Mouse (Mus musculus) liver, embryonic 12.5 days (tissue): ENCODE data around the gene Efcab12. TPM values are rescaled to one million over a fixed set of nuclear protein-coding genes. Genes with fewer than 3 reads are reported as not detected.
A peak's percentile ranks its signal among the peaks of the same experiment; 100 is the strongest.

Experiments used
- ATAC-seq: fragments of 200-750 bp; cut with Nextera tagmentation; 2 replicates; pipeline ENCODE4 v1.8.0; 2017; ENCODE audit warnings: moderate number of reproducible peaks, mild to moderate bottlenecking, moderate library complexity
- H3K27ac ChIP-seq: fragments of 300-500 bp; sonication (generic); 2 replicates; pipeline ENCODE4 v1.5.1; 2016; ENCODE audit warnings: mild to moderate bottlenecking
- H3K27me3 ChIP-seq: fragments of 300-500 bp; sonication (generic); replicated peaks from 2 replicates; pipeline ENCODE4 v1.6.1; 2016; ENCODE audit warnings: mild to moderate bottlenecking, moderate library complexity
- H3K36me3 ChIP-seq: fragments of 300-500 bp; sonication (generic); 2 replicates; pipeline ENCODE4 v1.6.1; 2016; ENCODE audit warnings: mild to moderate bottlenecking, moderate library complexity
- H3K4me1 ChIP-seq: fragments of 300-500 bp; sonication (generic); 2 replicates; pipeline ENCODE4 v1.6.1; 2016
- H3K4me2 ChIP-seq: fragments of 300-500 bp; sonication (generic); 2 replicates; pipeline ENCODE4 v1.6.1; 2016; ENCODE audit warnings: mild to moderate bottlenecking, moderate library complexity
- H3K4me3 ChIP-seq: fragments of 300-500 bp; sonication (generic); 2 replicates; pipeline ENCODE4 v1.5.1; 2016; ENCODE audit warnings: mild to moderate bottlenecking, moderate library complexity
- H3K9ac ChIP-seq: fragments of 300-500 bp; sonication (generic); 2 replicates; pipeline ENCODE4 v1.6.1; 2016; ENCODE audit warnings: mild to moderate bottlenecking, moderate library complexity
- H3K9me3 ChIP-seq: fragments of 300-500 bp; sonication (generic); replicated peaks from 2 replicates; pipeline ENCODE4 v1.6.1; 2016; ENCODE audit warnings: mild to moderate bottlenecking, moderate library complexity
- WGBS: fragments of 180-500 bp; shearing (Covaris S2); methylation state at CpG from one replicate; pipeline ENCODE4 v1.1.7; 2016; ENCODE audit not compliant: insufficient replicate concordance; 5-methylcytosine and 5-hydroxymethylcytosine counted together
- polyA plus RNA-seq: library from polyadenylated mRNA; unstranded; fragments of >200 nt; fragmentation: Nextera tagmentation; extraction: Ambion mirVana; gene quantifications from 2 replicates; pipeline ENCODE4 v1.2.1, GENCODE M21; 2016

The Efcab12 gene
- polyA plus RNA-seq, 1 experiment from 2014 or later: 0.26 TPM

DNA sequence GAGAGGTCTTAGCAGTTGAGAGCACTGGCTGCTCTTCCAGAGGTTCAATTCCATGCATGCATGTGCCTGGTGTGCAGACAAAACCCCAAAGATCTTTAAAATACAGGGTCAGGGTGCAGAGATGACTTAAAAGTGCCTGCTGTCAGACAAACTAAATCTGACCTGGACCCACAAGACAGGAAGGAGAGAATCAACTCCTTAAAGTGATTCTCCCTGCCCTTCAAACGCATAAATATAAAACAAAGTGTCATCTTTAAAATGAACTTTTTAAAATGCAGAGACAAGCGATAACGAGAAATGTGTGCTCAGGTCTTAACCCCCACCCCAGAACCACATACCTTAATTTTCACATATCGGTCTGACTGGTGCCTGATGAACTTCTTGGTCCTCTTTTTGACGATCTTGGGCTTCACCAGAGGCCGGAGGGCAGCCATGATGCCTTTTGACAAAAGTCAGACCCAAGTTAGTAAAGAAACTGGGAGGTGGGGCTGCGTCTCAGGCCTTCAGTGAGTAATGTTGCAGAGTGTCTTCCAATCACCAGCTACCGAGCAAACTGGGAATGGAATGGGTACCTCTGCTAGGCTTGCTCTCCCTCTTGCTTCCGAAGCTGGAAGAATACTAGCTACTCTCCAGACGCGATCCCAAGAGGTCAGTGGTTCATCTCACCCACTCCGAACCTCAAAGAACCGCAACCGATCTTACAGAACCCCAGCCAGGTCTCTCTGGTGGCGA is 30.6 kb downstream of the Efcab12 start:
- WGBS: 2% methylated on average over 15 of the region's 15 CpGs
- H3K27ac ChIP-seq: peak overlapping the region; percentile 87
- peak overlapping the region; percentile 91 for H3K4me2 ChIP-seq

DNA sequence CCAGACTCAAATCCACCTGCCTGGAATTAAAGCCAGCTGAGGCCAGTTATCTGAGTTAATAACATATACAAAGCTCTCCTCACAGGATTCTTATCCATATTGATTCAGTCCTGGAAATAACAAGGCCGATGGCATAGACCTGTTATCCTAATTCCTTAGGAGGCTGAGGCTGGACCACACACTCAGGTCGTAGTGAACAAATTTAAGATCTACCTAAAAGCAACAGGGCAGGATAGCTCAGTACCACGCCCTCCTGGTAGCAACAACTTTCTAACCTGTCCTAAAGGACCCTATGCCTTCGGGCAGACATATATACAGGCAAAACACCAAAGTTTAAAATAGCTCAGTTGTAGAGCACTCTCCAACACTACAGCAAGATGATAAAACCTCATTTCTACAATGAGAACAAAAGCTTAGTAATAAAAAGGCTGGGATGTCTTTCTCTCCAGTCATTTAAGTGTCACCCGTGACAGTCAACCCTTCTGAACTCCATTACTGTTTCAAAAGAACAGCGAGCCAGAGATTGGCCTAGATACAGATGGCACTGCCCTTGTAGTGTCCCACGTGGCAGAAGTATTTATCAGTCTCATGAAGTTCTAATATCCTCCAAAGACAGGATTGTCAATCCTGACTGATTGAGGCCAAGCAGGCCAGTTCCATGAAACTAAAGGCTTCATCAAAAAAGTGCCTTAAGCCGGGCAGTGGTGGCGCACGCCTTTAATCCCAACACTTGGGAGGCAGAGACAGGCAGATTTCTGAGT is 33.6 kb downstream of the Efcab12 start:
- no peak overlapping the region for H3K4me3 ChIP-seq
- H3K27me3 ChIP-seq: no peaks in the 10 kb centered on the region
- 50% methylated on average over 10 of the region's 10 CpGs for WGBS
- H3K36me3 ChIP-seq: peaks cover 80% of the 10 kb centered on the region
- H3K4me1 ChIP-seq: peaks cover 35% of the 10 kb centered on the region
- no peak overlapping the region for H3K4me2 ChIP-seq
- no peaks in the 10 kb centered on the region for H3K9me3 ChIP-seq
- no peak overlapping the region for H3K9ac ChIP-seq
- ATAC-seq: no peak
- no peak overlapping the region for H3K27ac ChIP-seq

More for the DNA sequence above, 30.6 kb downstream of the Efcab12 start:
- H3K4me3 ChIP-seq: peak overlapping the region; percentile 87
- H3K36me3 ChIP-seq: peaks cover 51% of the 10 kb centered on the region
- peak overlapping the region; percentile 93 for H3K9ac ChIP-seq
- no peak for ATAC-seq
- no peaks in the 10 kb centered on the region for H3K27me3 ChIP-seq
- peaks cover 38% of the 10 kb centered on the region for H3K4me1 ChIP-seq
- no peaks in the 10 kb centered on the region for H3K9me3 ChIP-seq

DNA sequence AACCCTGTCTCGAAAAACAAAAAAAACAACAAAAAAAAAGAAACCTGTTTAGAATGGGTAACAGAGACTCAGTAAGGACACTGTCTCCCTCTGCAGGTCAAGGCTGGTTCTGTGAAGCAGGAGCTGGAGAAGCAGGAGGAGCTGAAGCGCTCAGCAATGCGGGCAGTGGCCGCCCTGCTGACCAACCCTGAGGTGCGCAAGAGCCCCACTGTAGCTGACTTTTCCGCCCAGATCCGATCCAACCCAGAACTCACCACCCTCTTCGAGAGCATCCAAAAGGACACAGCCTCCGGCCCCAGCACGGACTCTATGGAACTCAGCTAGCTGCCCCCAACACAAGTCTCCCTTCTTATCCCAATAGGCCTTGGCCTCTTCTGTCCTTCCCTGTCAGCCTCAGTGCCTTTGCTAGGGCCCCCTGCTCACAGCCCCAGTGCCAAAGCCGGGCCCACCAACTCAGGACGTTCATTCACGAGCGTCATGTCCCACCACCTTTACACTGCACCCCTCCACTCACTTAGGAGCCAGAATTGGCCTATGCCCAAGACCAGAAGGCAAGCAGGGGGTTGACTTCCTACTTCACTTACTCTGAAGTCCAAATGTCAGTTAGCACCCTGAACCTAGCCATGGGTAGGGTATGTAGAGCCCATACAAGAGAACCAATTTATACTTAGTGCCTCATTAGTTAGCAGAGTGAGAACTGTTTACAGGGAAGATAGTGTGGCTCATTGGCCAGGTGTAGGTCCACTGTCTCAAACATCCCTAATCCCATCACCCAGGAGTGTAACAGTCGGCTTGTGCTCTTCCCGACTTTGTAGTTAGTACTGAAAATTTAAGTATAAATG is 34.5 kb downstream of the Efcab12 start:
- H3K4me2 ChIP-seq: no peak overlapping the region
- H3K9me3 ChIP-seq: no peaks in the 10 kb centered on the region
- peak overlapping the region; percentile 66 for H3K27ac ChIP-seq
- no peak overlapping the region for H3K4me3 ChIP-seq
- ATAC-seq: peak; percentile 39
- 51% methylated on average over 16 of the region's 16 CpGs for WGBS
- H3K4me1 ChIP-seq: peaks cover 28% of the 10 kb centered on the region
- no peak overlapping the region for H3K9ac ChIP-seq
- no peaks in the 10 kb centered on the region for H3K27me3 ChIP-seq
- peaks cover 88% of the 10 kb centered on the region for H3K36me3 ChIP-seq

GRCm38 (mm10) chr6:115801811-115802210 is 36.4 kb downstream of the Efcab12 start:
- no peak for ATAC-seq
- H3K27me3 ChIP-seq: no peaks in the 10 kb centered on the region
- 89% methylated on average over 3 of the region's 3 CpGs for WGBS

DNA sequence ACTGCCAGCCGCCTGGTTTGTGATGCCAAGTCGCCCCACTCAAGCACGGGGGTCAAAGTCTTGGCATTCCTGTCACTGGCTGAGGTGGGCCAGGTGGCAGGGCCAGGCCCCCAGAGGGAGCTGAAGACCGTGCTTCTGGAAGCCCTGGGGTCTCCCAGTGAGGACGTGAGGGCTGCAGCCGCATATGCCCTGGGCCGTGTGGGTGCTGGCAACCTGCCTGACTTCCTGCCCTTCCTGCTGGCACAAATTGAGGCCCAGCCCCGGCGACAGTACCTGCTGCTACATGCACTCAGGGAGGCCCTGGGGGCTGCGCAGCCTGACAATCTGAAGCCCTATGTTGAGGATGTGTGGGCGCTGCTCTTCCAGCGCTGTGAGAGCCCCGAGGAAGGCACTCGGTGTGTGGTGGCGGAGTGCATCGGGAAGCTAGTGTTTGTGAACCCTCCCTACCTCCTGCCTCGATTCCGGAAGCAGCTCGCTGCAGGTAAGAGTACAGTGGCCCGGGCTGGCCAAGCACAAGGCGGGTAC is 45.5 kb downstream of the Efcab12 start:
- peak; percentile 42; the same call in 1 of the 2 replicates for ATAC-seq
- no peaks in the 10 kb centered on the region for H3K4me1 ChIP-seq
- no peak overlapping the region for H3K9ac ChIP-seq
- H3K4me2 ChIP-seq: no peak overlapping the region
- H3K36me3 ChIP-seq: peaks cover 91% of the 10 kb centered on the region
- H3K4me3 ChIP-seq: no peak overlapping the region
- H3K27me3 ChIP-seq: no peaks in the 10 kb centered on the region
- H3K9me3 ChIP-seq: no peaks in the 10 kb centered on the region
- 85% methylated on average over 21 of the region's 21 CpGs for WGBS
- no peak overlapping the region for H3K27ac ChIP-seq

More at GRCm38 (mm10) chr6:115801811-115802210, 36.4 kb downstream of the Efcab12 start:
- peaks cover 98% of the 10 kb centered on the region for H3K36me3 ChIP-seq
- H3K4me2 ChIP-seq: no peak overlapping the region
- no peak overlapping the region for H3K27ac ChIP-seq
- no peaks in the 10 kb centered on the region for H3K9me3 ChIP-seq
- H3K9ac ChIP-seq: no peak overlapping the region
- no peak overlapping the region for H3K4me3 ChIP-seq
- peaks cover 21% of the 10 kb centered on the region for H3K4me1 ChIP-seq

- 83% methylated on average over 34 of the region's 34 CpGs for WGBS
- Histone ChIP-seq H3K27me3 (no peaks in the 10 kb centered on the region), H3K9ac (no peak overlapping the region), H3K4me3 (no peak overlapping the region), H3K4me2 (no peak overlapping the region), H3K27ac (no peak overlapping the region), H3K9me3 (no peaks in the 10 kb centered on the region), H3K36me3 (peaks cover 90% of the 10 kb centered on the region), H3K4me1 (no peaks in the 10 kb centered on the region)
- no peak for ATAC-seq
Observed at GRCm38 (mm10) chr6:115791842-115792686, 46.1 kb downstream of the Efcab12 start.

GRCm38 (mm10) chr6:115791016-115791415 is 47.2 kb downstream of the Efcab12 start:
- H3K4me2 ChIP-seq: no peak overlapping the region
- WGBS: 80% methylated on average over 10 of the region's 10 CpGs
- no peak for ATAC-seq
- H3K27me3 ChIP-seq: no peaks in the 10 kb centered on the region
- H3K9ac ChIP-seq: no peak overlapping the region
- H3K27ac ChIP-seq: no peak overlapping the region
- no peak overlapping the region for H3K4me3 ChIP-seq
- no peaks in the 10 kb centered on the region for H3K9me3 ChIP-seq
- no peaks in the 10 kb centered on the region for H3K4me1 ChIP-seq
- peaks cover 90% of the 10 kb centered on the region for H3K36me3 ChIP-seq

DNA sequence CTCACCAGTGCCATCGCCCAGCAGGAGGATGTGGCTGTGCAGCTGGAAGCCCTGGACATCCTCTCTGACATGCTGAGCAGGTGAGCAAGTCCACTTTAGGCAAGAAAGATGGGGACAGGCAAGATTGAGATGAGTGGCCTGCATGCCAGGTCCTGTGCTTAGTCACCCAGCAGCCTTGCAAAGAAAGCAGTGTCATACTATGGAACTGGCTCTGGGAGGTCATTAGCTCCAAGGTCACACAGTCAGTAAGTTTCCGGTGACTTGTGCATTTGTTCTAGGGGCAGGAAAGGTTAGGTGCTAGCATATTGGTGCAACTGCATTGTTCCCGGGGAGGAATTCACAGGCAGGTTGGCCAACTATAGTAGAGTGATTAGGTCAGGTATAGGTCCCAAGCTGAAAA is 55.4 kb downstream of the Efcab12 start:
- WGBS: 73% methylated on average over 3 of the region's 3 CpGs
- no peak for ATAC-seq
- H3K9me3 ChIP-seq: no peaks in the 10 kb centered on the region
- H3K27ac ChIP-seq: no peak overlapping the region
- peaks cover 85% of the 10 kb centered on the region for H3K36me3 ChIP-seq
- no peak overlapping the region for H3K4me3 ChIP-seq
- no peak overlapping the region for H3K9ac ChIP-seq
- no peak overlapping the region for H3K4me2 ChIP-seq
- H3K27me3 ChIP-seq: no peaks in the 10 kb centered on the region
- H3K4me1 ChIP-seq: no peaks in the 10 kb centered on the region

DNA sequence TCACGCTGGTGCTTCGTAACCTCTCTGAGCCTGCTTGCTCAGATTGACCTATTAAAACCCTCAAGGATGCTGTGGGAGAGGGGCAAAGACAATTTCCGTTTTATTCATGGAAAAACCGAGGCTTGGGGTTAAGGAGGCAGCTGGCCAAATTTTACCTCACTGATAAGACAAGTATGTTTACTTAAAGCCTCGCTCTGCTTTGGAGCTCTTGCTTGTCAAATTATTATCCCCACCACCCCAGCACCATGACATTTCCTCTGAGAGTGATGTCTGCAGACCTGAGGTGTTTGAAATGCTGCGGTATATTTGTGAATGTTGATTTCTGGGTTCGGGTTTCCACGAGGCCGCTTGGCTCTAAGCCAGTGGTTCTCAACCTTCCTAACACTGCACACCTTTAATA is 61.8 kb downstream of the Efcab12 start:
- ATAC-seq: no peak
- H3K9ac ChIP-seq: no peak overlapping the region
- peaks cover 24% of the 10 kb centered on the region for H3K36me3 ChIP-seq
- H3K4me3 ChIP-seq: no peak overlapping the region
- H3K9me3 ChIP-seq: no peaks in the 10 kb centered on the region; the same call in 1 of the 2 replicates
- WGBS: 48% methylated on average over 9 of the region's 9 CpGs
- H3K27me3 ChIP-seq: no peaks in the 10 kb centered on the region
- H3K4me2 ChIP-seq: peak overlapping the region; percentile 87
- peaks cover 34% of the 10 kb centered on the region for H3K4me1 ChIP-seq
- no peak overlapping the region for H3K27ac ChIP-seq

GRCm38 (mm10) chr6:115775838-115776237 is 62.4 kb downstream of the Efcab12 start:
- H3K9me3 ChIP-seq: no peaks in the 10 kb centered on the region; the same call in 1 of the 2 replicates
- peak overlapping the region; percentile 70; the same call in 1 of the 2 replicates for H3K4me3 ChIP-seq
- H3K27me3 ChIP-seq: no peaks in the 10 kb centered on the region
- ATAC-seq: 0 out of 2 replicates have a peak, but pooled peaks have one; percentile 5
- H3K4me2 ChIP-seq: peak overlapping the region; percentile 87
- H3K36me3 ChIP-seq: peaks cover 19% of the 10 kb centered on the region
- H3K9ac ChIP-seq: no peak overlapping the region
- H3K4me1 ChIP-seq: peaks cover 34% of the 10 kb centered on the region
- 48% methylated on average over 3 of the region's 3 CpGs for WGBS
- H3K27ac ChIP-seq: no peak overlapping the region

DNA sequence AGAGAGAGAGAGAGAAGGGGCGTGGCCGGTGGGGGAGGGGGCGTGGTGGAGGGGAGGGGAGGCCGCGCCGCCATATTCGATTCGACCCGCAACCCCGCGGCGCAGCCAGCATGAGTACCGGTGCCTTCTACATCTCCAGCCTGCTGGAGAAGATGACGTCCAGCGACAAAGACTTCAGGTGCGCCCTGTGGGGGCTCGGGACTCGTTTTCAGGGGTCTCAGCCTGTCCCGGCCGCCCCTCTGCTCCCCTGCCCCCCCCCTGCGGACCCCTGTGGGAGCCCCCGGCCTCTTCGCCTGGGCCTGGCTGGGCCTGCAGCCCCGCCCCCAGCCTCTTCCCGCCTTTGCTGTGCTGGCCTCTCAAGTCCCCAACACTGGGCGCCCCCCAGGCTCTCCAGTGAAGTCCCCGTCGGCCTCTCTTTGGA is 63.7 kb downstream of the Efcab12 start, which contains the start of gene Cand2:
TSS of gene Cand2 (plus strand) at position 38 of the 421 bp plus-strand sequence.
- Histone ChIP-seq H3K36me3 (peaks cover 6% of the 10 kb centered on the region; the same call in 1 of the 2 replicates), H3K27me3 (no peaks in the 10 kb centered on the region), H3K4me2 (peak within 1 kb of the TSS; percentile 87), H3K9ac (peak within 1 kb of the TSS; percentile 74), H3K9me3 (no peaks in the 10 kb centered on the region; the same call in 1 of the 2 replicates), H3K4me1 (peaks cover 34% of the 10 kb centered on the region), H3K4me3 (peak within 1 kb of the TSS; percentile 70), H3K27ac (peak within 1 kb of the TSS; percentile 68)
- ATAC-seq: peak; percentile 62
- WGBS: 0% methylated on average over 10 of the region's 28 CpGs
